Mouse (Mus musculus) forebrain, embryonic 12.5 days (tissue): ENCODE results near the gene Hamp2. TPM values are rescaled to one million over a fixed set of nuclear protein-coding genes. Genes with fewer than 3 reads are reported as not detected.
A peak's percentile ranks its signal among the peaks of the same experiment; 100 is the strongest.
"Not testable (repeated sequence)": the region's sequence is repeated elsewhere in the genome, so short reads cannot be mapped to it uniquely, and the experiment has no call there.

Experiments used
- ATAC-seq: fragments of 200-750 bp; cut with Nextera tagmentation; 2 replicates; pipeline ENCODE4 v1.8.0; 2017; ENCODE audit warnings: moderate TSS enrichment; ENCODE audit not compliant: low FRiP score
- H3K27ac ChIP-seq: fragments of 300-500 bp; sonication (generic); 2 replicates; pipeline ENCODE4 v1.5.1; 2016; ENCODE audit warnings: mild to moderate bottlenecking
- H3K27me3 ChIP-seq: fragments of 300-500 bp; sonication (generic); 2 replicates; pipeline ENCODE4 v1.6.1; 2016; ENCODE audit warnings: mild to moderate bottlenecking
- H3K36me3 ChIP-seq: fragments of 300-500 bp; sonication (generic); replicated peaks from 2 replicates; pipeline ENCODE4 v1.6.1; 2016; ENCODE audit warnings: mild to moderate bottlenecking
- H3K4me1 ChIP-seq: fragments of 300-500 bp; sonication (generic); 2 replicates; pipeline ENCODE4 v1.6.1; 2016
- H3K4me2 ChIP-seq: fragments of 300-500 bp; sonication (generic); 2 replicates; pipeline ENCODE4 v1.6.1; 2016; ENCODE audit warnings: mild to moderate bottlenecking, moderate library complexity
- H3K4me3 ChIP-seq: fragments of 300-500 bp; sonication (generic); replicated peaks from 2 replicates; pipeline ENCODE4 v1.5.1; 2016; ENCODE audit warnings: mild to moderate bottlenecking
- H3K9ac ChIP-seq: fragments of 300-500 bp; sonication (generic); 2 replicates; pipeline ENCODE4 v1.6.1; 2016; ENCODE audit warnings: mild to moderate bottlenecking
- H3K9me3 ChIP-seq: fragments of 300-500 bp; sonication (generic); 2 replicates; pipeline ENCODE4 v1.6.1; 2016
- WGBS: fragments of 180-500 bp; shearing (Covaris S2); methylation state at CpG from one replicate; pipeline ENCODE4 v1.1.7; 2016; 5-methylcytosine and 5-hydroxymethylcytosine counted together
- polyA plus RNA-seq: library from polyadenylated mRNA; unstranded; fragments of >200 nt; fragmentation: Nextera tagmentation; extraction: Ambion mirVana; gene quantifications from 2 replicates; pipeline ENCODE4 v1.2.1, GENCODE M21; 2016

The Hamp2 gene
- polyA plus RNA-seq, 1 experiment from 2014 or later = not detected

DNA sequence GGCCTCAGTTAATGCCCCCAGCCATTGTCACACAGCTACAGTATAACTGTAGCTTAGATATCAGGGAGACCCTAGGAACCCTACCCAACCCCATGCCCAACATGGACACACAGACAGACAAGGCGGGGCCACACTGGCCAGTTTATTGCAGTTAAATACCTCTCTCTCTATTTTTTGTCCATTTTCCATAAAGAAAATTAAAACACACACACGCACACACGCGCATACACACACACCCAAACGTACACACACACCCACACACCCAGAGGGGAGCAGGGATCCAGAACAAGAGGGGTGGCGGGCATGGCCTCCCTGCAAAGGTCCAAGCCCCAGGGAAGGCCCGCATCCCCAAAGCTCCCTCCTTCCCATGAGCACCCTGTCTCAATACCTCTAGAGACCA, 21.4 kb upstream of the Hamp2 start:
- H3K9ac ChIP-seq = no peak overlapping the region
- no peaks in the 10 kb centered on the region for H3K27me3 ChIP-seq
- H3K4me2 ChIP-seq = no peak overlapping the region
- ATAC-seq = 0 out of 2 replicates have a peak, but pooled peaks have one; percentile 23
- H3K4me3 ChIP-seq = no peak overlapping the region
- H3K4me1 ChIP-seq = no peaks in the 10 kb centered on the region
- H3K9me3 ChIP-seq = no peaks in the 10 kb centered on the region
- H3K36me3 ChIP-seq = peaks cover 37% of the 10 kb centered on the region
- no peak overlapping the region for H3K27ac ChIP-seq
- 97% methylated on average over 7 of the region's 7 CpGs for WGBS

DNA sequence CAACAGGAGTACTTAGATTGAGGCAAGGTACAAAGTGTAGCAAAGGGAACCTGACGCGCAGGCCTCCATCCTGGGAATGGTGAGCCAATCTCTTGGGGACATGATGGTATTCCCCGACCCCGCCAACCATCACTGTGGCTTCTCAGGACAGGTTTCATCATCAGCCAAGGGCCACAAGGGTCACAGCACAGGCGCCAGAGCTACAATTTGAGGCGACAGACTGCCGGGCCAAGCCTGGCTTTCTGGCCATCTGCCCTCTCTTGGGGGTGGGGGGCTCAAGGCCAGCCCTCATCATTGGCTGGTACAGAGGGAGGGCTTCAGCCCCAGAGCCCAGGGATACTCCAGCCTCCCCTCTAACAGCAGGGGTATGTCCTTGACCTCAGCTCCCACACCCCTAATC, 21.0 kb upstream of the Hamp2 start:
- 94% methylated on average over 7 of the region's 7 CpGs for WGBS
- H3K27me3 ChIP-seq, H3K4me3 ChIP-seq, H3K9ac ChIP-seq, H3K9me3 ChIP-seq, H3K27ac ChIP-seq, H3K4me2 ChIP-seq, H3K4me1 ChIP-seq: not testable (repeated sequence)
- H3K36me3 ChIP-seq = peaks cover 33% of the 10 kb centered on the region
- ATAC-seq = 0 out of 2 replicates have a peak, but pooled peaks have one; percentile 23

DNA sequence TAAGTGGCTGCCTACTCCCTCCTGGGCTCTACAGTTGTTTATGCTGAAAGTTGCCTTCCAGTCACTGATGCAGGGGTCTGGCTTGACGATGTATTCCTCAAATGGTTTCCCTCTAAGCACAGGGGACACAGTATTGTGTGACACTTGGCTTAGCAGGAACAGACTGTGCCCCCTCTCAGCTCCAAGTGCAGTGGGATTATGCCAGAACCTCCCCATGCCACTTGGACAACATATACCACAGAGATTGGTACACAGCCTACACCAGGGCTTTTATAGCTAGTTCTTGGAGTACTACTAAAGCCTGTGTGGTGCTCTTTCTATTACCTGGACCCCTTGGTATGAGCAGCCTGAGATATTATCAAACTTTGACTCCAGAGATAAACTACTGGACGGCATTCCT, 20.2 kb upstream of the Hamp2 start:
- not testable (repeated sequence) for ATAC-seq
- 82% methylated on average over 2 of the region's 2 CpGs for WGBS

DNA sequence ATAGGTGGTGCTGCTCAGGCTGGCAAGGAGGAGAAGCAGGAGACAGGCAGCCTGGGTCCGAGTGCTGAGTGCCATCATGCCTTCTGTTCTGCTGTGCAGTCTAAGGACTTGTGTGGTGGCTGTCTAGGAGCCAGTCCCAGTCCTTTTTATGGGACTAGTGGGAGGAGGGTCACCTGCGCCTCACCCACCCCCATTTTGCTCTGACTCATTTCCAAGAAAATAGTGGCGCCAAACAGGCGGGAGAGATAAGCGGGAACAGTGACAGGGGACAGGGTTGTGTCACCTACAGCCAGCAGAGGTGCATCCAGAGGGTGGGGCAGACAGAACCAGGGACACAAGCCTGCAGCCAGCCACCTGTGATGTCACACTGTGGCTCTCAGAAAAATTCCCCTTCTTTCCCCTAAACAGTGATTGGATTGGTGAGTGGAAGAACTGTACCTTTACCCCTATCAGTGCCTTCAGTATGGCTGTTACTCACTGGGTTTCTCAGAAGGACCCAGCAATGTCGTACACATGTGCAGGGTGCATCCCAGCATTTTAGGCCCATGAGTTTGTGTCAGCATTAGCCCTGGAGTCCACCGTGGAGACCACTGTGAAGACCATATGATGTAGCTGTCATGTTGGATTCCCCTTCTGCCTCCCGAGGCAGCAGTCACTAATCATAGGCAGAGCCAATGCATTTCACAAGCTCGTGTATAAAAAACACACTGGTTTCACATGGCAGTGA, 19.6 kb upstream of the Hamp2 start, which contains the start of gene Hamp:
Hamp (minus strand) TSS at position 124 of the 727 bp plus-strand sequence.
- H3K9me3 ChIP-seq = no peaks in the 10 kb centered on the region
- H3K36me3 ChIP-seq = peaks cover 20% of the 10 kb centered on the region
- H3K27ac ChIP-seq = no peak within 1 kb of the TSS
- H3K4me2 ChIP-seq = no peak within 1 kb of the TSS
- no peaks in the 10 kb centered on the region for H3K4me1 ChIP-seq
- H3K4me3 ChIP-seq = no peak within 1 kb of the TSS
- H3K9ac ChIP-seq = no peak within 1 kb of the TSS
- ATAC-seq = no peak
- H3K27me3 ChIP-seq = no peaks in the 10 kb centered on the region
- 73% methylated on average over 9 of the region's 9 CpGs for WGBS

More for the DNA sequence above, 20.2 kb upstream of the Hamp2 start:
- not testable (repeated sequence) for H3K9me3 ChIP-seq, H3K27ac ChIP-seq, H3K4me3 ChIP-seq, H3K4me1 ChIP-seq, H3K27me3 ChIP-seq, H3K9ac ChIP-seq, H3K4me2 ChIP-seq
- H3K36me3 ChIP-seq = peaks cover 26% of the 10 kb centered on the region

DNA sequence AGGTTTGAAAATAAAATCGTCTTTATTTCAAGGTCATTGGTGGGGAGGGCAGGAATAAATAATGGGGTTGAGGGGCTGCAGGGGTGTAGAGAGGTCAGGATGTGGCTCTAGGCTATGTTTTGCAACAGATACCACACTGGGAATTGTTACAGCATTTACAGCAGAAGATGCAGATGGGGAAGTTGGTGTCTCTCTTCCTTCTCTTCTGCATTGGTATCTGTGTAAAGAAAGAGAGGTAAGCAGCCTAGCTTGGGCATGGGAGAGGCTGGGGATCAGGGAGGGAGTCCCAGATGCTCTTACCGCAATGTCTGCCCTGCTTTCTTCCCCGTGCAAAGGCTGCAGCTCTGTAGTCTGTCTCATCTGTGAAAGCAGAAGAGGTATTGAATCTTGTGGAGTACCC, 17.9 kb upstream of the Hamp2 start:
- H3K27me3 ChIP-seq, ATAC-seq, H3K4me2 ChIP-seq, H3K27ac ChIP-seq, H3K4me3 ChIP-seq, H3K4me1 ChIP-seq, H3K9ac ChIP-seq, H3K9me3 ChIP-seq: not testable (repeated sequence)
- 54% methylated on average over 3 of the region's 3 CpGs for WGBS
- peaks cover 15% of the 10 kb centered on the region for H3K36me3 ChIP-seq

DNA sequence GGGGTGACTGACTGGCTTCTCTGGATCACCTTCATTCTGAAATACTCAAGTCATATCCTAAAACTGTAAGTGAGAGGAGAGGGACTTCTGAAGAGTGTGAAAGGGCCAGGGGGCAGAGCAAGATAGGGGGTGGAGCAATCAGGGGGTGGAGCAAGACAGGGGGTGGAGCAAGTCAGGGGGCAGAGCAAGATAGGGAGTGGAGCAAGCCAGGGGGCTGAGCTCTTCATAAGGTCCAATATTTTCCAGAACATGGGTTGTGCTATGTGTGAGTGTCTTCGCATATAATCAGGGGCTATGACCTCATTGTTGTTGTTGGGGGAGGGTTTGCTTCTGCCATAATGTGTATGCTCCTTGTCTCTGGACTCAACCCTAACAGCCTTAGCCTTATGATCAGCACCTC, 15.6 kb upstream of the Hamp2 start:
- H3K4me1 ChIP-seq, H3K9ac ChIP-seq, H3K4me2 ChIP-seq, H3K4me3 ChIP-seq, H3K27me3 ChIP-seq, H3K36me3 ChIP-seq, H3K9me3 ChIP-seq, ATAC-seq, H3K27ac ChIP-seq: not testable (repeated sequence)
- 80% methylated on average over 1 of the region's 1 CpGs for WGBS

DNA sequence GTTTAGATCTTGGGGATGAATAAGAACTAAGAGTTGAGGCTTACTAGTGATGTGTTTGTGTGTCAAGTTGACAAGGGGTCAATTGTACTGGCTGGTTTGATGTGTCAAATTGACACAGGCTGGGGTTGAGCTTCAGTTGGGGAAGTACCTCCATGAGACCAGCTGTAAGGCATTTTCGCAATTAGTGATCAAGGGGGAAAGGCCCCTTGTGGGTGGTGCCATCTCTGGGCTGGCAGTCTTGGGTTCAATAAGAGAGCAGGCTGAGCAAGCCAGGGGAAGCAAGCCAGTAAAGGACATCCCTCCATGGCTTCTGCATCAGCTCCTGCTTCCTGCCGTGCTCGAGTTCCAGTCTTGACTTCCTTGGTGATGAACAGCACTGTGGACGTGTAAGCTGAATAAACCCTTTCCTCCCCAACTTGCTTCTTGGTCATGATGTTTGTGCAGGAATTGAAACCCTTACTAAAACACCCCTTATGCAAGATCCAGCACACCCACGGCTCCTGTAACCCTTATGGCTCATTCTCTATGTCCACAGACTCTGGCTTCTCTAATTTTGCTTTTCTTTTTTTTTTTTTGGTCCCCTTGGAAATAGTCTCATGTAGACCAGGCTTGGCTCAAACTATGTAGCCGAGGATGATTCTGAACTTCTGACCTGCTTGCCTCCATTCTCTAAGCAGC, 11.1 kb upstream of the Hamp2 start:
- not testable (repeated sequence) for ATAC-seq, H3K9ac ChIP-seq, H3K27ac ChIP-seq, H3K4me3 ChIP-seq, H3K4me2 ChIP-seq, H3K9me3 ChIP-seq, H3K27me3 ChIP-seq, H3K4me1 ChIP-seq, H3K36me3 ChIP-seq
- 81% methylated on average over 6 of the region's 6 CpGs for WGBS

DNA sequence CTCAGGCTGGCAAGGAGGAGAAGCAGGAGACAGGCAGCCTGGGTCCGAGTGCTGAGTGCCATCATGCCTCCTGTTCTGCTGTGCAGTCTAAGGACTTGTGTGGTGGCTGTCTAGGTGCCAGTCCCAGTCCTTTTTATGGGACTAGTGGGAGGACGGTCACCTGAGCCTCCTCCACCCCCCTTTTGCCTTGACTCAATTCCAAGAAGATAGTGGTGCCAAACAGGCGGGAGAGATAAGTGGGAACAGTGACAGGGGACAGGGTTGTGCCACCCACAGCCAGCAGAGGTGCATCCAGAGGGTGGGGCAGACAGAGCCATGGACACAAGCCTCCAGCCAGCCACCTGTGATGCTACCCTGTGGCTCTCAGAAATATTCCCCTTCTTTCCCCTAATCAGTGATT, 410 bp downstream of the Hamp2 start:
- Histone ChIP-seq H3K4me1 (no peaks in the 10 kb centered on the region), H3K27ac (no peak overlapping the region), H3K4me2 (no peak overlapping the region), H3K9ac (no peak overlapping the region), H3K9me3 (no peaks in the 10 kb centered on the region), H3K36me3 (no peaks in the 10 kb centered on the region), H3K27me3 (no peaks in the 10 kb centered on the region), H3K4me3 (no peak overlapping the region)
- ATAC-seq = no peak
- 69% methylated on average over 3 of the region's 3 CpGs for WGBS

DNA sequence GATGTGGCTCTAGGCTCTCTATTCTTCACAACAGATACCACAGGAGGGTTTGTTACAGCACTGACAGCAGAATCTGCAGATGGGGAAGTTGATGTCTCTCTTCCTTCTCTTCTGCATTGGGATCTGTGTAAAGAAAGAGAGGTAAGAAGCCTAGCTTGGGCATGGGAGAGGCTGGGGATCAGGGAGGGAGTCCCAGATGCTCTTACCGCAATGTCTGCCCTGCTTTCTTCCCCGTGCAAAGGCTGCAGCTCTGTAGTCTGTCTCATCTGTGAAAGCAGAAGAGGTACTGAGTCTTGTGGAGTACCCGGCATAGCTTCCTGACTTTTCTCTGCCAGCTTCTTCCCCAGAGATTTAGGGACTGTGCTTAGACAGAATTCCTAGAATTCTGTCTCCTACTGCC, 2.0 kb downstream of the Hamp2 start:
- H3K36me3 ChIP-seq, H3K9ac ChIP-seq, H3K9me3 ChIP-seq, H3K4me1 ChIP-seq, H3K4me2 ChIP-seq, ATAC-seq, H3K27me3 ChIP-seq, H3K27ac ChIP-seq, H3K4me3 ChIP-seq: not testable (repeated sequence)
- 46% methylated on average over 3 of the region's 3 CpGs for WGBS

DNA sequence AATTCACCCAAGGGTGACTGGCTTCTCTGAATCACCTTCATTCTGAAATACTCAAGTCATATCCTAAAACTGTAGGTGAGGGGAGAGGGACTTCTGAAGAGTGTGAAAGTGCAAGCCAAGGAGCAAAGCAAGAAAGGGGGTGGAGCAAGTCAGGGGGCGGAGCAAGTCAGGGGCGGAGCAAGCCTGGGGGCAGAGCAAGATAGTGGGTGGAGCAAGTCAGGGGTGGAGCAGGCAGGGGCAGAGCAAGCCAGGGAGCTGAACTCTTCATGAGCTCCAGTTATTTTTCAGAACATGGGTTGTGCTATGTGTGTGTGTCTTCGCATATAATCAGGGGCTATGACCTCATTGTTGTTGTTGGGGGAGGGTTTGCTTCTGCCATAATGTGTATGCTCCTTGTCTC, 4.3 kb downstream of the Hamp2 start:
- WGBS = 78% methylated on average over 3 of the region's 3 CpGs
- H3K4me3 ChIP-seq = no peak overlapping the region
- no peak overlapping the region for H3K4me2 ChIP-seq
- H3K27ac ChIP-seq = no peak overlapping the region
- H3K4me1 ChIP-seq = peaks cover 4% of the 10 kb centered on the region
- no peaks in the 10 kb centered on the region for H3K9me3 ChIP-seq
- H3K9ac ChIP-seq = no peak overlapping the region
- no peaks in the 10 kb centered on the region for H3K27me3 ChIP-seq
- ATAC-seq = no peak
- no peaks in the 10 kb centered on the region for H3K36me3 ChIP-seq

DNA sequence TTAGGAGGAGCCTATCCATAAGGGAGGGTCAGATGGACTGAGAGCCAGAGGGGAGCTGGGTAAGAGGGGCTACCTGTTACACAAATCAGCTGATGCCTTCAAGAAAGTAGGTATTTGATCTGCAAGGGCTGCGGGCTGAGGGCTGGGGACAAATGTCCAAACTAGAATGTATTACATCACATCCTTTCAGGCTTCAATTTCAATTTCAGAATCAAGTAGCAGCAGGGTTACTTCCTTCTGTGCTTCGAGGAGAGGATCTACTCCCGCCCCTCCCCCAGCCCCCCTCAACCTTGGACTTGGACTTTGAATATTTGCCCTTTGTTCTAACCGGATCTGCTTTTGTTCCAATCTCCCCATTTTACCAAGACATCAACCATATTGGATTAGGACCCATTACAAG, 7.3 kb downstream of the Hamp2 start:
- Histone ChIP-seq H3K27me3 (no peaks in the 10 kb centered on the region), H3K4me3 (no peak overlapping the region), H3K9me3 (no peaks in the 10 kb centered on the region), H3K36me3 (no peaks in the 10 kb centered on the region), H3K4me2 (no peak overlapping the region), H3K27ac (no peak overlapping the region), H3K9ac (no peak overlapping the region), H3K4me1 (peaks cover 4% of the 10 kb centered on the region)
- ATAC-seq = no peak
- 48% methylated on average over 4 of the region's 4 CpGs for WGBS

DNA sequence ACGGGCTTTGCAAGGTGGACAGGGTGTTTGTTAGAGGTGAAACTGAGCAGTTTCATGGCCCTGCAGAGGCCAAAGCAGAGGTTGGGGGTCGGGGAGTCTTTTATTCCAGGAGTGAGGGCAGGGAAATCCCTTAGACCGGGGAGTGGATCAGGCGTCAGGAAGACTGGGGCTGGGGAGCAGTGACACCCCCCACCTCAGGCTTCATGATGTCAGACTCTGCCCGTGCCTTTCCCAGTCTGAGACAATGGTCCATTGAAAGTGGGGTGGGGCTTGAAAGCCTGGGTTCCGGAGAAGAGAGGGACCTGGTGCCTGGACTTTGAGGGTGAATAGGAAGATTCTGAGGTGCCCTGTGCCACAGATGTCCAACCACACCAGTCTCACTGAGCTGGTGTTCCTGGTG, 7.8 kb downstream of the Hamp2 start:
- Histone ChIP-seq H3K36me3 (no peaks in the 10 kb centered on the region), H3K9me3 (no peaks in the 10 kb centered on the region), H3K4me1 (peaks cover 4% of the 10 kb centered on the region), H3K27ac (no peak overlapping the region), H3K4me2 (no peak overlapping the region), H3K4me3 (no peak overlapping the region), H3K27me3 (no peaks in the 10 kb centered on the region), H3K9ac (no peak overlapping the region)
- no peak for ATAC-seq
- WGBS = 12% methylated on average over 6 of the region's 6 CpGs

DNA sequence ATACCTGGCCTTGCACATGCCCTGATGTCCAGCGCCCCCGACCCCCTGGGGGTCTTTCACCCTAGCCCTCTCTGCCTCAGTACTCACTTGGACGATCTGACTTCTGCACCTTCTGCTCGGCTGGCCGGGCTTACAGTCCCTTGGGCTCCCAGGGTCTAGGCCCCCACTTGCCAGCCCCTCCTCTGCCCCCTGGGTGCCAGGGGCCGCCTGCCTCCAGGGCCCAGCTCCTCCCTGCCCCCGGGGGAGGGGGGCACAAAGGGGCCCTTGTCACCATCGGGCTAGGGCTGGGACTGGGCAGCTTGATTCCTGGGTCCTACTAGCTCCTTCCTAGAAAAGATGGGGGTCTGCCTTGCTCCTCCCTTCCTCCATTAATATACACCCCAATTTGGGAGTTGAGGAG, 9.7 kb downstream of the Hamp2 start, which contains the start of gene Mag:
Mag (minus strand) TSS at position 142 of the 400 bp plus-strand sequence.
- Histone ChIP-seq H3K4me2 (no peak within 1 kb of the TSS), H3K9me3 (no peaks in the 10 kb centered on the region), H3K27ac (no peak within 1 kb of the TSS), H3K4me3 (no peak within 1 kb of the TSS), H3K27me3 (no peaks in the 10 kb centered on the region), H3K9ac (no peak within 1 kb of the TSS), H3K4me1 (peaks cover 4% of the 10 kb centered on the region), H3K36me3 (no peaks in the 10 kb centered on the region)
- no peak for ATAC-seq
- 78% methylated on average over 8 of the region's 8 CpGs for WGBS
